Mouse (Mus musculus): ENCODE results near the gene P4hb.

DNA sequence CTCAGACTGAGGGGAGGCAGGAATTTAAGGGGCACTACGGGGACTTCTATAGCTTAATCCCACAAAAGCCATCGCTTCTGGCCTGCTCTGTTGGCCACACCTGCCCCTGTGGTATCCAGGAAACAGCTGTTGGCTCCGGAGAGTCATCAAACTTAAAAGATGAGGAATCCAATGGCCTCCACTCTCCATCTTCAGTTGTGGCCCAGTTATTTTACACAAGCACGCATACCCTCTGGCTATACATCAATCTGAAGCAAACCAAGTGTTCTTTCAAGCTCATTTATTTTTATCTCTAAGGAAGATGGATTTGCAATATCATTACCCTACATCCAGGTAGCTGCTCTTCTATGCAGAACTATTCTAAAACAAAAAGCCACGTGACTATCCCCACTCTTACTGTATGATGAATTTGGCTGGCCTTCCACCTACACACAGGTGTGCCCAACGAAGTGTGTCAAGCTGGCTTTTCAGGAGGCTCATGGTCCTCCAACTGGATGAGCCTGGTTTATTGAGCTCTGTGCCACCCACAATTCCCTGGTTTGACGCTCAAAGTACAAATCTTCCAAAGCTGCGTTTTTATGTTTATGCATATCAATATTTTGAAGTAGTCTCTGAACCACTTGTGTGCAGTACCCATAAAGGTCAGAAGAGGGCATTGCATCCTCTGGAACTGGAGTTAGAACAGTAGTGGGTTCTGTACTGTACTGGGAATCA, 9.4 kb upstream of the P4hb start:
- TF ChIP-seq GATA1 (IDR thresholded peaks at IDR 0.05; ENCODE audit: low read length) (no peak), TAL1 (IDR thresholded peaks at IDR 0.05; ENCODE audit: low read length) (no peak)

All from erythroblast, embryonic 14.5 days (primary cell).